Mouse (Mus musculus): ENCODE results near the gene Dlgap1. TPM values are rescaled to one million over a fixed set of nuclear protein-coding genes. Genes with fewer than 3 reads are reported as not detected.

Gene Dlgap1
- 0.10 TPM for polyA plus RNA-seq (2017; shearing (Covaris generic))

DNA sequence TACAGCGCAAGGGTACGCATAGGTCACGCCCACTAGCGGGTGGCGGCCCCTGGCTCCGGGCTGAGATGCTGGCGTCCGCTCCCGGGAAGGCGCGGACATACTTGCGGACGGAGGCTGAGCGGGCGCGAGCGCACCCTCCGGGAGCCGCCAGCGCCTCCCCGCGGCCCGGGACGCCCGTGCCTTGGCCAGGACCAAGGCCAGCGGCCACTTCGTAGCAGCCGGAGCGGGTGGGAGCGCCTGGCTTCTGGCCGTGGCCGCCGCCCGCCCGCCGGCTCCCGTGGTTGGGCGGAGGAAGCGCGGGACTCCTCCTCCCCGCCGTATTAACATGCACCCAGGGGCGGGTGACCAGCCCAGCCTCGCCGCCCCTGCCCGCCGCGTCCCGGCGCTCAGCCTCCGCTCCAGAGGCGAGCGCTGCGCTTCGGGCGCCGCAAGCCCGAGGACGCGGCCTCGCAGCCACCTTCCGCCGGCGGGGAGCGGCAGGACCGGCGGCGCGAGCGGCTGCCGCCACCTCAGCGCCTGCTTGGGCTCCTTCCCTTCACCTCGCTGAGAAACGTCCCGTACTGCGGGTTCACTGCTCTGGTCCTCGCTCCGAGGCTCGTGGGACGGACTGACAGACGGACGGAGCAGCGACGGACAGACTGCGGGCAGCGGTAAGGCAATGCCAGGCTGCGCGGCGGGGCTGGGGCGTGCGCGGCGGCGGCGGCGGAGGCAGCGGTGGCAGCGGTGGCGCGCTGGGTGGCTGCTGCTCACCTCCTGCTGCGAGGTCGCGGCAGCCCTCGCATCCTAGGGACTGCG lies at the start of gene Dlgap1:
Gene Dlgap1 (plus strand): TSS at position 53 of the 795 bp plus-strand sequence.

DNA sequence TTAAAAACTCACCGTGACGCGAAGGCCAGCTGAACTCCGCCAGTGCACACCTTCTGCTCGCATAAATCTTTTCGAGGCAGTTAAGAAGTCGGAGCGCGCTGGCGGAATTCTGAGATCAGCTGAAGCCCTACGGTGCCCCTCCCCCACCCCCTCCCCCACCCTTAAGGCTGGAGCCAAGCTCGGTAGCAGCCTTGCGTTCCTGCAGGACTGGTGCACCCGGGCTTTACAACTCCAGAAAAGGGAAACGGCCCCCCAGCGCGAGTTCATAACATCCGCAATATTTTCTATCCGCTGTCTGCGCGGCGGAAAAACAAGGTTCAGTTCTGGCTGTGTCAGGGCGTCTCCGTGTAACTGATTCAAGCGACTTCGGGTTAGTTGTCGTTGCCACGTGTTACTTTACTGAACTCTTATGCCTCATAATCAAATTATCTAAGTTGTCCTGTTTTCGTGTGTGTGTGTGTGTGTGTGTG lies 884.6 kb downstream of the Dlgap1 start, which contains the start of gene Tgif1:
Gene Tgif1 (minus strand): TSS at position 111 of the 470 bp plus-strand sequence.

All from inflammation-experienced regulatory T-cells, adult 16 weeks (primary cell).